Mouse (Mus musculus) spleen, adult 18-20 months (tissue): ENCODE measurements around the gene Zdhhc14.

Source experiments
- DNase-seq, 2 experiments: peaks; one replicate each; pipeline ENCODE4 v3.0.0; 2022; ENCODE audit warnings: mixed read lengths in 2 of 2

Gene Zdhhc14

DNA sequence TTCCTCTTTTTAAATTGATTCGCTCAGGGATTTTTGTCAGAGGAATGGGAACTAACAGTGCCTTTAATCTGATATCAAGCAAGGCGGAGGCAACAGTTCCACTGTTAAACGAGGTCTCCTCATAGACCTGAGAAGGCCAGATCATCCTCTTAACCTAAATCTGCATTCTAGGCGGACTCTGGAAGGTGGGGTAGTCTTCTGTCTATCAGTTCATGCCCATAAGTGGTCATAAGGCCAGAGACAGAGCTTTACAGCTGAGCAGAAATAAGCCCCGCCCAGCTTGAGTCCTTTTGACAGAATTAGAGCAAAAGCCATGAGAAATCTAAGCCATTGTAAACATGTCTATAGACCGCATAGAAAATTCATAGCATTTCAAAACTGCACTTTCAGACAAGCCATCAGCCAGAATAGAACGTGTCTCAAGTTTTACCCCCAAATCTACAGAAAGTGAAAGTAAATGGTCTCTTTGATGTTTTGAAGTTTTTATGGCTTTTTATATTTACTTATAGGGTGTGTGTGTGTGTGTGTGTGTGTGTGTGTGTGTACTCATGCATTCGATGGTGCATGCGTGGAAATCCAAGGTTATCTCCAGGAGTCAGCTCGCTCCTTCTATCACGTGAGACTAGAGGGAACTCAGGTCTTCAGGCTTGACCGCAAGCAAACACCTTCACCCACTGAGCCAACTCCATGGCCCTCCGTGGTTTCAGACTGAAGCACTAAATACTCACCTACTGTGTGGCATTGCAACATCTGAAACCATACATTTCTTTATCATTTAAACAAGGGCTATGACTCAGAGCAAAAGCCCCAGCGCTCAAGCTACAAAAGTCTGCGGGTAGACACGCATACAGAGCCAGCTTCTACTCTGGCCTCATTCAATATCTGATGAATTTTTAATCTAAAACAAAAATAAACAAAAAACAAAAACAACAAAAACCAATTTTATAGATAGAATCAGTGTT, 255.5 kb downstream of the Zdhhc14 start:
- no peak for DNase-seq

DNA sequence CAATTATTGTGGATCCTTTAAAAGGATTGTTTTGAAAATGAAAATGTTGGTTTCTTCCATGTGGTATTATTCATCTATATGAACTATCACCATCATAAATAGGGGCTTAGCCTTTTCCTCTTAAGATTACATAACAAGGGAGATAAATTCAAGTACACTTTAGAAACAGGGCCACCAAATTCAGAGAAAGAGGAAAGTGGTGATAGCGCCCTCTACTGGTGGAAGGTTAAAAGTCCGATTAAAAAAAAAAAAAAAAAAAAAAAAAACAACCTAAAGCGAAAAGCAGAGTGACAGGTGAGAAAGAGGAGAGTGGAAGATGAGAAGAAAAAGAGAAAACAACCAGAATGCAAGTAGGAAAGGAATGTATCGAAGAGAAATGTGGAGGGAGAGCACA, 256.1 kb downstream of the Zdhhc14 start:
- DNase-seq: no peak

DNA sequence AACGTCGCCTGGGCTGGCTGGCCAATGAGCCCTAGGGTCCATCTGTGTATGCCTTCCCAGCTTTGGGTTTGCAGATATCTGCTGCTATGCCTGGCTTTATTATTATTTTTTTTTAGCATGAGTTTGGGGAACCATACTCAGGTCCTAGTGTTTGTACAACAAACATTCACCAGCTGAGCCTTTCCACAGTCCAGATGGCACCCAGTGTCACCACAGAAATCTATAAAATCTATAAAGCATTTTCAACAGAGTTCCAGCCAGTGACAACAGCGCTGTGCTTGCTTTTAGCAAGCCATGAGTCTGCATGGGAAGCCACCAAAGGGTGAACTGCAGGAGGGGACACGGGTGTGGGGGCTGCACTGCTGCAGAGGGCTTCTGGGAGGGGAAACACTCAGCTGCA, 257.9 kb downstream of the Zdhhc14 start:
- DNase-seq: no peak

DNA sequence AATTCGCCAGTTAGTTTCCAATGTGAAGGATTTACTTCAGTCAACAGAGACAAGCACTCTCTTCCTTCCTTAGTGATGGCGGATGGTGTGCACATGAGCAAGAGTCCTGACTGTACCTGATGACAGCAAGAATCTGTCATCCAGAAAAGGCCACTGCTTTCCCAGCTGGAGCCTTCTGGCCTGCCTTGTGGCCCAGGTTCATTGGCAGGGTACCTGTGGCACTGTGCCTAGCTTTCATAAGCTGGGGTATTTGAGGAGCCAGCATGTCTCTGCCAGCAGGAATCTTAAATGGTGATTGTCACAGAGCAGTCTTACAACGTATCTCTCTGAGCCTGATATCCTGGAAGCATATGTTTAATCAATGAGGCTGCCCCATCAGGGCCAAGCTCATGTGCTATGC, 258.7 kb downstream of the Zdhhc14 start:
- no peak for DNase-seq

DNA sequence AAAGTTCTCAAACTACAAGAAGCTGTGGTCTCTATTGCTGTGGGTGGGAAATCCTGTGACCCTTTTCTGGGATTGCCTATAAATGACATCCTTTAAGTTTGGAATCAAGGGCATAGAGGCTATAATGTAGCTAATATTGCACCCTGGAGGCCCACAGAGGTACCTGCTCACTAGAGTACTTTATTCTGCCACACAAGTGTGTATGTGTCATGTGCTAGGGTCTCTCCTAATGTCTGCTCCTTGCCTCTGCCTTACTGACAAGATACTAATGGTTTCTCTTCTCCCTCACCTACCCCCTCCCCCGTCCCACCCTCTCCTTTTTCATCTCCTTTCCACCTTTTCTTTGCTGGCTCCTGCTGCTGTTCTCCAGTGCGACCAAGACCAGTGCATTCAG, 260.0 kb downstream of the Zdhhc14 start:
- DNase-seq: no peak

DNA sequence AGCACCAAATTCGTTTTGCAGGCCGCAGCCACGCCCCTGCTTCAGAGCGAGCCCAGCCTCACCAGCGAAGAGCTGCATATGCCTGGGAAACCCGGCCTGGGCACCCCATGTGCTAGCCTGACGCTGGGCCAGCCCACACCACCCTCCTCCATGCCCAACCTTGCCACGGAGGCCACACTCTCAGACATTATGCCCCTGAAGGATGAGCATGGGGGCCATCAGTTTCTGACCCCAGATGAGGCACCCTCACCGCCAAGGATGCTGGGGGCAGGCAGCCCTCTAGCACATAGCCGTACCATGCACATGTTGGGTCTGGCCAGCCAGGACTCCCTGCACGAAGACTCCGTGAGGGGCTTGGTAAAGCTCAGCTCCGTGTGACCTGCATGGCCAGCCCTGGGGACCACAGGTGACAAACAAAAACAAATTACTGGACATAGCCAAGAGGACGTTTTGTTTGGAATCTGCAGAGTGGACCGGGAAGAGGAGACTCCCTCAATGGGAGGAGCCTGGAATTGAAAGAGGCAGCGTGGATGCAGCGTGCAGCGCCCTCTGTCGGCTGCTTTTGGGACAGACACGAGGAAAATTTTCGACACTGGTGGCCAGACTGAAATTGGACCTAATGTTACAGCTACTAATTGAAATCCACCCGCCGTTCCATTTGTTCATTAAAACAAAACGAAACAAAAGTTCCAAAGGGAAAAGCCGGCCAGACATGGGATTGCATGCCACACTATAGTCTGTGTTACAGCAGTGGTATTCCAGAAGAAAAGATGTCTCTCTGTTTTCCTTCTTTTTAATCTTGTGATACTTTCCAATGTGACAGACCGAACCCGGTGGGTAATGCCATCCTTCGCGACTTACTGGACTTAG, 260.6 kb downstream of the Zdhhc14 start:
- DNase-seq: peak in 1 of 2 experiments; percentile 62

DNA sequence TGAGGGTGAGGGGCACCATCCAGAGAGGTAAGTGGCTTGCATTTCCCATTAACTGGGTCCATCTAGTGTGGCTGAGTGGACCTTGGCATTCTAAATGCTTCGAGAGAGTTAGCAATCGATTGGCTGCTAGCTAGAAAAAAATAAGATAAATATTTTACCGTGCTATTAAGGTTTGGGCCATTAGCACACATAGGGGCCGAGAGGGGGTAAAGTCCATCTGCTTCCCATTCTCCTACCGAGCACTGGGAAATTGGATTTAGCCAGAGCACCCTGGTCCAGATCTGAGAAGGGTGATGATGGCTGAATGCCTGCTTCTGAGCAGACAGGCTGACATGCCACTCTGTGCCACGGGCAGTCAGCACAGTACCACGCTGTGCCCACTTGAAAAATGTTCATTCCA, 263.1 kb downstream of the Zdhhc14 start:
- DNase-seq: no peak

DNA sequence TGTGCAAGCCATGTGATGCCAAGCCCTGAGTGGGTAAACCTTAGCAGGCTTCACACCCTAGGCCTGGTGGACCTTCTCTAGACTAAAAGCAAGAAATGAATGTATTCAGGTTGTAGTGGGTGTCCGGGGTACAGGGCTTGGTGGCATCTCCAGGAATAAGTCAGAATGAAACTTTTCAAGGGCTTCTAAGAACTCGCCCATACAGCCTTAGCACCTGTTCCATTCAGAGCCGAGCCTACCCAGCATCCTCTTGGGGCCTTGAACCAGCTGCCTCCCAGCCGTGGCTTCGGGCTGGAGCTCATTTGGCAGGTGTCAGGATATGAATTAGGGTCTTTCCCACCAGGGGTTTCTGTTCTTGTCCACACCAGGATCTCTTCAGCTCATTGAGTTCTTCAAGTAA, 263.7 kb downstream of the Zdhhc14 start:
- DNase-seq: no peak

DNA sequence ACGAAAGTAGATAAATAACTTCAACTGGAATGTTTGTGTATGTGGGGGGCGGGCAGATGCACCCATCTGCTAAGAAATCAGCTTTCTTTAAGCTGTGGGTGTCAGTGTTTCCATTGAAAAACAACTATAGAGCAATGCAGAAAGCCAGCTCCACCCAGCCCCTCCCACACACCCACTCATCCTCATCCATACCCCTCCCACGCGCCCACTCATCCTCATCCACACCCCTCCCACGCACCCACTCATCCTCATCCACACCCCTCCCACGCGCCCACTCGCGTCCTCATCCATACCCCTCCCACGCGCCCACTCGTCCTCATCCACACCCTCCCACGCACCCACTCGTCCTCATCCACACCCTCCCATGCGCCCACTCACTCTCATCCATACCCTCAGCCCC, 264.5 kb downstream of the Zdhhc14 start:
- no peak for DNase-seq

DNA sequence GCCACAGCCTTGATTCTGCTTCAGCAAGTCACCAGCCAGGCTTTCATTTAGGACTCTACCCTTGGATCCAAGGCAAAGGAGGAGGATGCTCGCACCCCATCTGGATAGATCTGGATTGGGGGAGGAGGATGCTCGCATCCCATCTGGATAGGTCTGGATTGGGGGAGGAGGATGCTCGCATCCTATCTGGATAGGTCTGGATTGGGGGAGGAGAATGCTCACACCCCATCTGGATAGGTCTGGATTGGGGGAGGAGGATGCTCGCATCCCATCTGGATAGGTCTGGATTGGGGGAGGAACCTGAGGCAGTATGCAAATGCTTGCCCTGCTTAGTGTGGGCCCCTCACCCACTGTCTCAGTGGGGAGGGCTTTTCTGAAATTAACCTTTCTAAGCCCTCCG, 271.4 kb downstream of the Zdhhc14 start:
- no peak for DNase-seq

DNA sequence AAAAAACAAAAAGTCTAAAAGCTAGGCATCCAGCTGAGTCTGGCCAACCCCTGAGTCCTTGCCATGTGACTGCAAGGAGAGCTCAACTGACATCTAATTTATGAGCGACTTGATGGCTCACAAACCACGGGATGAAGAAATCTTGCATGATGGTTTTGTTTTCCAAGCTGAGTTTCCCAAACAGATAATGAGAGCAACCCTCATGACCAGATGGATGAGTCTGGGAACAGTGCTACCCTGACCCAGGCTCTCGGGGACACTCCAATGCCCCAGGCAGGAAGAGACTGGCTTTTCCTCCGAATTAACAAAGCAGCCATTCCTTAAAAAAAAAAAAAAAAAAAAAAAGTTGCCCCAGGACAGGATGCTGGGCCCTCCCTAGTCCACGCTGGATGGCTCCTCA, 271.9 kb downstream of the Zdhhc14 start:
- DNase-seq: no peak

DNA sequence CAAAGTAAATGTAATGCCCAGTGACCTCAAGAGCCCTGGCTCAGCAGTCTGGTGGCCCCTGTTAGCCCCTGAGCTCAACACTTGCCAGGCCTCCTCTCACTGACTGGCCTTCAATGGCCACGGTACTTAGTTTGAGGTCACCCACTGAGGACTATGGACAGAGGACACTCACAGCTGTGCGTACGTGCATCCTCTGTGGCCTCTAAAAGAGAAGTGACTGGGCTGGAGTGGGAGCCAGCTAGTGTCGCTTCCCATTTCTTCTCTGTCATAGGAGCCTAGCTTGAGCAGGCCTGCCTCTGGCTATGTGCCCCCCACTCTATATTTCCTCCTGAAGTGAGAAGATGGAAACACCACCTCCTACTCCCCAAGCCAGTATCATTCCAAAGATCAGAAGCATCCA, 273.4 kb downstream of the Zdhhc14 start:
- DNase-seq: no peak

DNA sequence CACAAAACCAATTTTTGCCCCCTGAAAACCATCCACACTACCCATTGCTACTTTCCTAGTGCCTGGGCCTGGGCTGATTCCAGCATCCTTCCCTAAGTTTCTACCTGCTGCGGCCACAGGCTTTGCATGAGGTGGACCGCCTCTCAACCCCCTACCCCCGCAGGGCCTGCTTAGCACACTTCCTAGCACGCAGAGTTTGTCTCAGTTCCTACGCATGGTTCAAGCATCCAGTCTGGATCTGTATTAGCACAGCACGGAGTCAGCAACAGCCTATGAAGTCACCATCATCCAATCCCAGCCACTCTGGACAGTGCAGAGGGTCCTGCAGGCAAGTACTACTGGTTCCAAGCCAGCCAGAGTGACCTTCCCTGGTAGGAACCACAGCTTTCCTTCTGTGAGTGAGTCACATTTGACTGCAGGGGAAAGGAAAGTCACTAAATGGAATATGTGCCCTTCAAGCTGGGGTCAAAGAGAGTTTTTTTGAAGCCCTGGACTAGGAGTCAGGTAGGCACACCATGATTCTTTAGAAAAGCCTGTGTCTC, 275.9 kb downstream of the Zdhhc14 start:
- no peak for DNase-seq

DNA sequence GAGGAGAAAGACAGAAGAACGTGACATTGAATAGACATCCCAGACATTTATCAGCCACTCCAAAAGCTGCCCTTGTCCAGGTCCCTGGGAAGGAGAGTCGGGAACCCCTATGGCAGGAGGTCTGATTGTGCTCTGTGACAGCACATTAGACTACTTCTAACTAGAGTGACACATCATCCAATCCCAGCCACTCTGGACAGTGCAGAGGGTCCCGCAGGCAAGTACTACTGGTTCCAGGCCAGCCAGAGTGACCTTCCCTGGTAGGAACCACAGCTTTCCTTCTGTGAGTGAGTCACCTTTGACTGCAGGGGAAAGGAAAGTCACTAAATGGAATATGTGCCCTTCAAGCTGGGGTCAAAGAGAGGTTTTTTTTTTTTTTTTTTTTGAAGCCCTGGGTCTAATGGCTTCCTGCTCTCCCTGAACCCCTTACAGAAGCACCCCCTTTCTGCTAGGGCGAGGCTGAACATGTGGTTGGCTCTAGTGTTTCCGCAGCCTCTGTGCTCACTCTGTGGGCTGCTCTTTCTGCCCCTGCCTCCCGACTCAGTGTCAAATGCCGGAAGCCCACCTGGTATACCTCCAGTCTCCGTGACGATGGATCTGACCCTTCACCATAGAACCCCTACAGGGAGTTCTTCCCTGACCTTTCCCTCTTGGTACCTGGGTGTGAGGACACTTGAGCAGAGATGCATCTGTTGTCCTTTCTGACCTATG, 276.6 kb downstream of the Zdhhc14 start:
- no peak for DNase-seq

DNA sequence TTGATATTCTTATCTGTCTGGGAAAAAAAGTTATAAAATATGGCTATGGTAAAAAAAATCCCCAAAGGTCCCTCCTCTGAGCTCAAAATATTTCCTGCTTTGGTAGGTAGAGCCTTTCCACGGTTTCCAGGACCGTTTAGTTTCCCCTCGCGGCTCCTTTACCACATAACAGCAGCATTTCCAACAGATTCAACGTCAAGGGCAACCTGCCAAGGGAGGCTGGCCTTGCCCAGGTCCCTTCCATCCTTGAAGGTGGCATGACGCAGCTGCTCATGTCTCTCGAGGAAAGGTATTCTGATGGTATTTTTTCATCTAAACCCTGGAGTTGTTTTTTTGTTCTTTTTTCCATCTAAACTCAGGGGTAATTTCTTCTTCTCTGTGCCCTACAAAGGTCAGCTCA, 277.4 kb downstream of the Zdhhc14 start:
- DNase-seq: no peak

DNA sequence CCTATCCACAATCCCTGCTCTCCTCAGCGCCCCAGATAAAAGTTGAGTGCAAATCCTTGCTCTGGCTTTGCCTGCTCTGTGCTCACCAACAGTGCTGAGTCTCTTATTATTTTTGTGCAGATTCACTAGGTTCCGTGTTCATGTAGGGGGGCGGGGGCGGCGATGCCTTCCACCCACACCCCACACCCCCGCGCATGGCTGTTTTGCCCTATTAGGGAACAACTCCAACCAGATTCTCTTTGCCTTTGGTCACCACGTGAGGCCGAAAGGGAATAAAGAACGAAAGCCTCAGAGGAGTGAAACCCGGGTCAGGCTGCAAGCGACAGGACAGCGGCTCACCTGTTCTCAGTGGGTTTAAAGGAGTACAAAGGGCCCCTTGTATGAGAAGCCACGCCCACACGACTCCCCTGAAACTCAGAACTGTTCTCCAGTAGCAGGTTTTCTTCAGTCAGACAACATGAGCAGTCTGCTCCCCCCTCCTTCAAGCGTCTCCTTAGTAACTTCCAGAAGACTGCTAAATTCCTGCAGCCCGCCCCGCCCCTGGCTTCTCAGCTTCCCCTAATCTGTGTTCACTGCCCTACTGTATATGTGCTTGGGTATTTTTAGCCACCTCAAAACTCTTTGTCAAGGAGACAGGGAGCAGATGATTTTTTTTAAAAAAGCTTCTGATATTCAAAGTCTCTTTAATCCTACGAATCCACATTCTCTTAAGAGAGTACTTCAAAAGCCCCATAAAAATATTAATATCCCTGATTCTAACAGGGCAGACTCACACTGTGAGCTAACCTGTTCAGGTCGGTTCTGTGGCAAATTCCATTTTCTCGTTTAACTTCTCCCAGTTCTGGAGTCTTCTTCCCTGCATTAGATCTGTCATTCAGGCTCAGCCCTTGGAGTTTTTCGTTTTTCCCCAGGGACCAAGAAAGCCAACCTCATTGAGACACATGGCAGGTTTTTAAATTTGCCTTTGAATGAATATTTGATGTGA, 278.2 kb downstream of the Zdhhc14 start:
- DNase-seq: no peak

DNA sequence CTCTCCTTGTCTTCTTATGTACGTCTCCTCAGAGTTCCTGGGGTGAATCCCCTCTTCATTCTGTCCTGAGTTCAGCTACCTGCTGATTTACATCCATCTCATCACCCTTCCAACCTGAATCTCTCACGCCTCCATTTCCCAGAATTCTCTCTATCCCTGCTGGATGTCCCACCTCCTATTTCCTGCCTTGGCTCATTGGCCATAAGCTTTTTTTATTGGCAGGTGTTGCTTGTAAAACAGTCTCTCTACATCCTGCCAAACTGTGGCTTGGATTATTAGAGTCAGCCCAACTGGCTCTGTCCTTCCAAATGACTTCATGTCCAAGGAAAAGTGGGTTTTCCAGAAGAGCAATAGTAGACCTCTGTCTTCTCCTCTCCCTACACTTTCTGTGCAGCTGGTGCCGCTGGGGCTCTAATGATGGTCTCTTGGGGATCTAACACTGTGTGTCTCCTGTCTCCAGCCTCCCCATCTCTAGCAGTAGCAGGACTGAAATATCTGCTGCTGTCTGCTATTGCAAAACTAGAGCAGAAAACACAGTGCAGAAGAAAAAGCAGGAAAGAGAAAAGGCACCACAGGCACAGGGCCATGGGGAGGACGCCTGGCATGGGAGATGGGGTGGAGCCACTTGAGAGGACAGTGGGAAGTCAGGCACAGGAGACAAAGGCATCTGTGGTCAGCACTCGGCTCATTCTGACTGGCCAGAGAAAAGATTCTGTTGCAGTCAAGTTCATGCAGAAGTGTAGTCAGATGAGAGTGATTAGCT, 288.0 kb downstream of the Zdhhc14 start:
- DNase-seq: no peak

DNA sequence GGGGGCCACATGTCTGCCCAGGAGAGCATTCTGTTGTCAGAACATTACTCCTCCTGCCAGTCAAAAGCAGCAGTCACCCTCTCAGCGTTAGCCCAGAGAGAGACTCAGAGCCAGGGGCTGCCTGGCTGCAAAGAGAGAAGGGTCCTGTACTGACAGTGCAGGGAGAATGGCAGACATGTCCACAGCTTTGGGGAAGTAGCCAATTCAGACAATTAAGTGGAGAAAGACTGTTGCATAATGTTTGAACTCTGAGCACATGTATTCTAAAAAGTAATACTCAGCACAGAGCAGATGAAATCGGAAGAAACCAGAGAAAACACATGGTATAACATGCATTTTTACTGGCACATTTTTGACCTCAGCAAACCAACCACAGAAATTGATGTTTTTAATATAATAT, 292.9 kb downstream of the Zdhhc14 start:
- DNase-seq: no peak

DNA sequence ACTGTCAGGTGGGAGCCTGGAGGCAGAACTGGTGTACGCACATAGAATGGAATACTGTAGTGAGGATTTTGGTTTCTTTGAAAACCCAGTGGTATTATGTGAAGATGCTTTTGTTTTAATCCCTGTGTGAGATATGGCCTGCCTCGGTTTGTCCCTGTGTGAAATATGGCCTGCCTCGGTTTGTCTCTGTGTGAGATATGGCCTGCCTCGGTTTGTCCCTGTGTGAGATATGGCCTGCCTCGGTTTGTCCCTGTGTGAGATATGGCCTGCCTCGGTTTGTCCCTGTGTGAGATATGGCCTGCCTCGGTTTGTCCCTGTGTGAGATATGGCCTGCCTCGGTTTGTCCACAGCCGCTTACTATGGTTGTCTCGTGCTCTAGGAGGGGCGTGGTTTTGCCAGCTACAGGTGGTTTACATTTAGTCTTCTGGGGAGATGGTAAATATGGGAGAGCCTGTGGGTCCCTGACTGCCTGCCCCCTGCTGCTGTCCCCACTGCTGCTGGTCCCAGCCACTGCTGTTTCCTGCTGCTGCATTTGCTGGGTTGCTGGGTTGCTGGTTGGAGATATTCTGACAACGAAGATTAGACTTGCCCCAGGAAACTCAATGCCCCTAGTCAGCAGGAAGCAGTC, 299.9 kb downstream of the Zdhhc14 start:
- no peak for DNase-seq

DNA sequence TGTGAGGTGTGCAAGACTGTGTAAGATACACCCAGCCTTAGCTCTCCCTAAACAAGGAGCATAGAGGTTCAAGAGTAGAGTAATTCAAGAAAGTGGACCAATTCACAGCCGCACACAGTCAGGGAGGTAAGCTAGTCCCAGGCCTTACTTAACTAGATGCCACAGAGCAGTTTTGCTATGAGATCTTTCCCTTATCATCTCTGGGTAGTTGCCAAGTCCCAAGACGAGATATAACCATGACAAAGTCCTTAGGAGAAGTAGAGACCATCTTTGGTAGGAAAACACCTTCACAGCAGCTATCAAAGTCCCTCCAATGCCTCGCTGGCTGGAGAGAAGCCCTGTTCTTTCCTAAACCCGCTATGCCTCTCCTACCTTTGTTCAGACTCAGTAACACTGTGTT, 301.2 kb downstream of the Zdhhc14 start:
- DNase-seq: no peak
